Mouse (Mus musculus) midbrain, embryonic 14.5 days (tissue): ENCODE measurements at regions not wholly inside any gene's neighbourhood (a gene's known extent, or its start where the extent isn't known, plus 50 kb on each side); places are given as distances from the start of the nearest gene placed in this dataset.

Source experiments
- ATAC-seq: fragments of 200-750 bp; cut with Nextera tagmentation; 2 replicates; pipeline ENCODE4 v1.8.0; 2017; ENCODE audit warnings: moderate number of reproducible peaks, moderate library complexity; ENCODE audit not compliant: low FRiP score, low TSS enrichment
- DNase-seq: peaks from one replicate; pipeline ENCODE4 v3.0.0-alpha.2; 2015
- H3K27ac ChIP-seq: fragments of 300-500 bp; sonication (generic); replicated peaks from 2 replicates; pipeline ENCODE4 v1.5.1; 2014; ENCODE audit warnings: mild to moderate bottlenecking, low read depth, low read length, moderate library complexity
- H3K27me3 ChIP-seq: fragments of 300-500 bp; sonication (generic); 2 replicates; pipeline ENCODE4 v1.6.1; 2014; ENCODE audit warnings: low read length, control low read depth, mixed read lengths; ENCODE audit not compliant: control insufficient read depth, insufficient read depth
- H3K36me3 ChIP-seq: fragments of 300-500 bp; sonication (generic); 2 replicates; pipeline ENCODE4 v1.6.1; 2014; ENCODE audit warnings: low read length, control low read depth; ENCODE audit not compliant: control insufficient read depth, insufficient read depth
- H3K4me1 ChIP-seq: fragments of 300-500 bp; sonication (generic); 2 replicates; pipeline ENCODE4 v1.6.1; 2014; ENCODE audit warnings: mild to moderate bottlenecking, antibody characterized with exemption, low read length, control low read depth; ENCODE audit not compliant: control insufficient read depth, insufficient read depth
- H3K4me2 ChIP-seq: fragments of 300-500 bp; sonication (generic); 2 replicates; pipeline ENCODE4 v1.6.1; 2014; ENCODE audit warnings: mild to moderate bottlenecking, low read length, moderate library complexity
- H3K4me3 ChIP-seq: fragments of 300-500 bp; sonication (generic); replicated peaks from 2 replicates; pipeline ENCODE4 v1.5.1; 2014; ENCODE audit warnings: low read depth, low read length
- H3K9ac ChIP-seq: fragments of 300-500 bp; sonication (generic); replicated peaks from 2 replicates; pipeline ENCODE4 v1.6.1; 2014; ENCODE audit warnings: mild to moderate bottlenecking, low read length, moderate library complexity
- H3K9me3 ChIP-seq: fragments of 300-500 bp; sonication (generic); 2 replicates; pipeline ENCODE4 v1.6.1; 2016; ENCODE audit warnings: low read length, control low read depth, mixed read lengths; ENCODE audit not compliant: control insufficient read depth
- WGBS: fragments of 180-500 bp; shearing (Covaris S2); extraction: QIAGEN DNeasy Blood & Tissue Kit; methylation state at CpG from one replicate; pipeline ENCODE4 v1.1.7; 2014; 5-methylcytosine and 5-hydroxymethylcytosine counted together

GRCm38 (mm10) chr5:119321368-119322144 is 348.9 kb upstream of the Tbx3 start:
- Histone ChIP-seq H3K4me2 (no peak overlapping the region), H3K4me3 (no peak overlapping the region), H3K27ac (no peak overlapping the region), H3K9ac (no peak overlapping the region), H3K9me3 (no peaks in the 10 kb centered on the region), H3K27me3 (no peaks in the 10 kb centered on the region), H3K36me3 (no peaks in the 10 kb centered on the region), H3K4me1 (no peaks in the 10 kb centered on the region)
- ATAC-seq (no peak), DNase-seq (no peak)
- 83% methylated on average over 10 of the region's 10 CpGs for WGBS

GRCm38 (mm10) chr5:119322411-119322810 is 348.1 kb upstream of the Tbx3 start:
- DNase-seq: peak; percentile 55
- H3K36me3 ChIP-seq: no peaks in the 10 kb centered on the region
- 11% methylated on average over 13 of the region's 13 CpGs for WGBS
- no peak overlapping the region for H3K4me3 ChIP-seq
- no peak overlapping the region for H3K4me2 ChIP-seq
- H3K27ac ChIP-seq: no peak overlapping the region
- no peak for ATAC-seq
- no peaks in the 10 kb centered on the region for H3K27me3 ChIP-seq
- H3K9me3 ChIP-seq: no peaks in the 10 kb centered on the region
- no peak overlapping the region for H3K9ac ChIP-seq
- H3K4me1 ChIP-seq: no peaks in the 10 kb centered on the region

GRCm38 (mm10) chr5:119325681-119326255 is 344.7 kb upstream of the Tbx3 start:
- no peak overlapping the region for H3K27ac ChIP-seq
- no peaks in the 10 kb centered on the region for H3K9me3 ChIP-seq
- no peak overlapping the region for H3K4me2 ChIP-seq
- no peak overlapping the region for H3K4me3 ChIP-seq
- H3K4me1 ChIP-seq: no peaks in the 10 kb centered on the region
- H3K36me3 ChIP-seq: no peaks in the 10 kb centered on the region
- no peak overlapping the region for H3K9ac ChIP-seq
- H3K27me3 ChIP-seq: no peaks in the 10 kb centered on the region
- 87% methylated on average over 13 of the region's 13 CpGs for WGBS
- ATAC-seq (no peak), DNase-seq (no peak)

- H3K36me3 ChIP-seq: no peaks in the 10 kb centered on the region
- 93% methylated on average over 8 of the region's 8 CpGs for WGBS
- no peaks in the 10 kb centered on the region for H3K9me3 ChIP-seq
- no peak overlapping the region for H3K27ac ChIP-seq
- no peak overlapping the region for H3K4me2 ChIP-seq
- DNase-seq (no peak), ATAC-seq (no peak)
- H3K4me1 ChIP-seq: no peaks in the 10 kb centered on the region
- no peak overlapping the region for H3K4me3 ChIP-seq
- H3K27me3 ChIP-seq: no peaks in the 10 kb centered on the region
- H3K9ac ChIP-seq: no peak overlapping the region
These were observed 343.6 kb upstream of the Tbx3 start for GRCm38 (mm10) chr5:119326895-119327294.

GRCm38 (mm10) chr5:119328971-119329370 is 341.5 kb upstream of the Tbx3 start:
- DNase-seq (no peak), ATAC-seq (no peak)
- 93% methylated on average over 7 of the region's 7 CpGs for WGBS
- Histone ChIP-seq H3K27me3 (no peaks in the 10 kb centered on the region), H3K27ac (no peak overlapping the region), H3K4me2 (no peak overlapping the region), H3K4me3 (no peak overlapping the region), H3K36me3 (no peaks in the 10 kb centered on the region), H3K9ac (no peak overlapping the region), H3K9me3 (no peaks in the 10 kb centered on the region), H3K4me1 (no peaks in the 10 kb centered on the region)

- Histone ChIP-seq H3K9me3 (no peaks in the 10 kb centered on the region), H3K4me2 (no peak overlapping the region), H3K27me3 (no peaks in the 10 kb centered on the region), H3K27ac (no peak overlapping the region), H3K9ac (no peak overlapping the region), H3K36me3 (no peaks in the 10 kb centered on the region), H3K4me1 (no peaks in the 10 kb centered on the region), H3K4me3 (no peak overlapping the region)
- ATAC-seq: no peak
- WGBS: 93% methylated on average over 10 of the region's 10 CpGs
- DNase-seq: no peak
These were observed 341.1 kb upstream of the Tbx3 start for GRCm38 (mm10) chr5:119329371-119329770.

GRCm38 (mm10) chr5:119329860-119330259 is 340.6 kb upstream of the Tbx3 start:
- H3K9me3 ChIP-seq: no peaks in the 10 kb centered on the region
- H3K4me2 ChIP-seq: no peak overlapping the region
- H3K27ac ChIP-seq: no peak overlapping the region
- H3K27me3 ChIP-seq: no peaks in the 10 kb centered on the region
- no peak overlapping the region for H3K4me3 ChIP-seq
- DNase-seq (no peak), ATAC-seq (no peak)
- H3K9ac ChIP-seq: no peak overlapping the region
- WGBS: 81% methylated on average over 6 of the region's 6 CpGs
- H3K36me3 ChIP-seq: no peaks in the 10 kb centered on the region
- no peaks in the 10 kb centered on the region for H3K4me1 ChIP-seq

GRCm38 (mm10) chr5:119331461-119331860 is 339.0 kb upstream of the Tbx3 start:
- H3K9ac ChIP-seq: no peak overlapping the region
- H3K4me3 ChIP-seq: no peak overlapping the region
- H3K9me3 ChIP-seq: no peaks in the 10 kb centered on the region
- no peak overlapping the region for H3K4me2 ChIP-seq
- ATAC-seq (no peak), DNase-seq (no peak)
- 69% methylated on average over 3 of the region's 3 CpGs for WGBS
- H3K4me1 ChIP-seq: no peaks in the 10 kb centered on the region
- no peak overlapping the region for H3K27ac ChIP-seq
- H3K27me3 ChIP-seq: no peaks in the 10 kb centered on the region
- H3K36me3 ChIP-seq: no peaks in the 10 kb centered on the region

GRCm38 (mm10) chr5:119332621-119333020 is 337.8 kb upstream of the Tbx3 start:
- H3K9ac ChIP-seq: no peak overlapping the region
- WGBS: 70% methylated on average over 7 of the region's 7 CpGs

More at GRCm38 (mm10) chr5:119332621-119333020, 337.8 kb upstream of the Tbx3 start:
- Histone ChIP-seq H3K36me3 (no peaks in the 10 kb centered on the region), H3K27ac (no peak overlapping the region), H3K4me1 (no peaks in the 10 kb centered on the region), H3K27me3 (no peaks in the 10 kb centered on the region), H3K4me3 (no peak overlapping the region), H3K4me2 (no peak overlapping the region), H3K9me3 (no peaks in the 10 kb centered on the region)
- DNase-seq (no peak), ATAC-seq (no peak)
